ENCODE assay signal across 23 mouse cellular contexts in the genomic region with DNA sequence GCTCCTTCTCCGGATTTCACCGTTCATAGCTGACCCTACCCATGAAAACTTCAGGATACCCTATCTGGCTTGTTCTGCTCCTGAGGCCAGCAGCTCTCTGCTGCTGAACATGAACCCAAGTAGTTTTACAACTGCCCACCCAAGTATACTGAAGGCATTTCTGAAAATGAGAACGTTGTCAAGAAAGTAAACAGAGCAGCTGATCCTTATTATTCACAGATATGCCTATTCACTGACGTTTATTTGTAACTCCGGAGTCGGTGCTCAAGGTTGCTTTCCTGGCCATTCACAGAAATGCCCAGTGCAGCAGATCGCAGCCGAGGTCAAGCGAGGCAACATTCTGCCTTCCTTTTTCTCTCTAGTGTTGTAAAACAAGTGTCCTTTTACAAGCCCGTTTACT.
A peak's percentile ranks its signal among the peaks of the same experiment; 100 is the strongest.
DNase-seq lines count a peak whose midpoint lies in the region; ATAC-seq lines count a peak whose summit lies in the region.
"Had no signal": no experiment of that assay in that cellular context is flagged by ENCODE, and none has a peak within 500 bp of the region (broad histone marks: within the 10 kb centered on the region; RNA-seq: fewer than 3 reads in every experiment).

No protein-coding gene starts in this region.

- peak; percentile 52; the same call in 1 of the 2 replicates for ATAC-seq in lung, embryonic 15.5 days (ENCODE audit: borderline replicate concordance, extremely low read depth, low FRiP score, low TSS enrichment)
- ATAC-seq: activated CD4-positive, CD25-positive, alpha-beta regulatory T cell, adult 4 months; forebrain, embryonic 13.5 days; forebrain, embryonic 16.5 days had no signal

- no peak overlapping the region for H3K4me2 ChIP-seq in lung, embryonic 15.5 days
- H3K4me2 ChIP-seq: forebrain, embryonic 13.5 days; heart, embryonic 13.5 days; hindbrain, embryonic 12.5 days; hindbrain, embryonic 15.5 days had no signal

- no peaks in the 10 kb centered on the region for H3K36me3 ChIP-seq in lung, embryonic 15.5 days
- H3K36me3 ChIP-seq: forebrain, embryonic 10.5 days; heart, embryonic 10.5 days; heart, embryonic 13.5 days; hindbrain, embryonic 12.5 days; hindbrain, embryonic 15.5 days had no signal

- H3K27ac ChIP-seq in lung, embryonic 15.5 days = peak overlapping the region; percentile 60
- H3K27ac ChIP-seq: forebrain, embryonic 10.5 days; forebrain, embryonic 13.5 days; heart, adult 2 months; heart, embryonic 10.5 days; heart, embryonic 13.5 days; hindbrain, embryonic 12.5 days; hindbrain, embryonic 15.5 days had no signal

- peak; percentile 28 for DNase-seq in adrenal gland, adult 2 months
- no peak for DNase-seq in adrenal gland, postnatal 25 days
- DNase-seq in heart, adult 11 months = peak; percentile 37
- DNase-seq in heart, postnatal 10 days = no peak
- no peak for DNase-seq in lung, postnatal 36 days
- peak; percentile 20 for DNase-seq in lung, postnatal 25 days (ENCODE audit: low spot score)
- no peak for DNase-seq in lung, adult 18-20 months
- DNase-seq: adrenal gland, postnatal 10 days; cerebellum, adult 11 months; cerebellum, adult 2 months; cerebellum, adult 9-11 months; cerebellum, postnatal 25 days; gastrocnemius, postnatal 25 days; heart, adult 2 months had no signal

- intact Hi-C loops in heart, postnatal 10 days (cut with DNase I) = no loop called here

- WGBS in lung, embryonic 15.5 days = 52% methylated on average over 10 of the region's 10 CpGs

- H3K4me1 ChIP-seq in lung, embryonic 15.5 days = 0 out of 2 replicates have a peak, but pooled peaks cover 5% of the 10 kb centered on the region
- H3K4me1 ChIP-seq: forebrain, embryonic 10.5 days; forebrain, embryonic 13.5 days; hindbrain, embryonic 12.5 days; hindbrain, embryonic 15.5 days had no signal

- H3K9me3 ChIP-seq in lung, embryonic 15.5 days = no peaks in the 10 kb centered on the region
- H3K9me3 ChIP-seq: forebrain, embryonic 10.5 days; forebrain, embryonic 13.5 days; heart, embryonic 10.5 days; hindbrain, embryonic 15.5 days had no signal

- H3K9ac ChIP-seq in lung, embryonic 15.5 days = no peak overlapping the region
- H3K9ac ChIP-seq: forebrain, embryonic 13.5 days; heart, embryonic 13.5 days; hindbrain, embryonic 12.5 days; hindbrain, embryonic 15.5 days had no signal

- no peaks in the 10 kb centered on the region for H3K27me3 ChIP-seq in lung, embryonic 15.5 days
- H3K27me3 ChIP-seq: forebrain, embryonic 13.5 days; heart, embryonic 13.5 days; hindbrain, embryonic 12.5 days; hindbrain, embryonic 15.5 days had no signal

- no peak overlapping the region for H3K4me3 ChIP-seq in lung, embryonic 15.5 days
- H3K4me3 ChIP-seq: forebrain, embryonic 10.5 days; forebrain, embryonic 13.5 days; heart, adult 2 months; heart, embryonic 10.5 days; heart, embryonic 13.5 days; hindbrain, embryonic 12.5 days; hindbrain, embryonic 15.5 days had no signal

Comparison
In these comparisons a context has a peak if more than half of its experiments do, and no peak if none do; other contexts are left out.
1. DNase-seq: peak in adrenal gland, adult 2 months (single experiment), heart, adult 11 months (single experiment) and lung, postnatal 25 days (single experiment); none in adrenal gland, postnatal 25 days (single experiment), heart, postnatal 10 days (0 of 2), lung, postnatal 36 days (single experiment) and lung, adult 18-20 months (0 of 2).